Mouse (Mus musculus): ENCODE data around the gene Wbp1. TPM values are rescaled to one million over a fixed set of nuclear protein-coding genes. Genes with fewer than 3 reads are reported as not detected.
A peak's percentile ranks its signal among the peaks of the same experiment; 100 is the strongest.

Gene Wbp1
- polyA plus RNA-seq, 1 experiment: 79.6 TPM

- Histone ChIP-seq H3K79me2 (ENCODE audit: control insufficient read depth, insufficient read depth) (no peaks in the 10 kb centered on the region), H3ac (ENCODE audit: control insufficient read depth, insufficient read length) (no peak overlapping the region), H3K4me2 (ENCODE audit: low read depth) (no peak overlapping the region), H3K4me3 (no peak overlapping the region), H3K27me3 (ENCODE audit: control insufficient read depth, insufficient read depth, insufficient read length) (peaks cover 29% of the 10 kb centered on the region), H3K36me3 (ENCODE audit: control insufficient read depth, insufficient read depth) (peaks cover 5% of the 10 kb centered on the region)
- TF ChIP-seq POLR2A (IDR thresholded peaks at IDR 0.05; ENCODE audit: insufficient read length, low read depth) (no peak), E2F4 (IDR thresholded peaks at IDR 0.05; ENCODE audit: insufficient read depth) (no peak), MAX (IDR thresholded peaks at IDR 0.05; ENCODE audit: low read depth) (no peak), SRF (IDR thresholded peaks at IDR 0.05; ENCODE audit: control insufficient read depth, insufficient read length, low read depth) (no peak), TCF12 (IDR thresholded peaks at IDR 0.05; ENCODE audit: insufficient read depth, poor library complexity, severe bottlenecking) (no peak)
These were observed 36.9 kb downstream of the Wbp1 start for GRCm38 (mm10) chr6:83084477-83084876.

- Histone ChIP-seq H3K4me2 (ENCODE audit: low read depth) (no peak overlapping the region), H3K27me3 (ENCODE audit: control insufficient read depth, insufficient read depth, insufficient read length) (peaks cover 22% of the 10 kb centered on the region), H3K36me3 (ENCODE audit: control insufficient read depth, insufficient read depth) (peaks cover 5% of the 10 kb centered on the region), H3ac (ENCODE audit: control insufficient read depth, insufficient read length) (no peak overlapping the region), H3K4me3 (no peak overlapping the region), H3K79me2 (ENCODE audit: control insufficient read depth, insufficient read depth) (no peaks in the 10 kb centered on the region)
- TF ChIP-seq SRF (IDR thresholded peaks at IDR 0.05; ENCODE audit: control insufficient read depth, insufficient read length, low read depth) (no peak), TCF3 (IDR thresholded peaks at IDR 0.05; ENCODE audit: insufficient read length, low read depth) (no peak), POLR2AphosphoS2 (IDR thresholded peaks at IDR 0.05; ENCODE audit: insufficient read length, low read depth) (no peak), MYOG (IDR thresholded peaks at IDR 0.05; ENCODE audit: control insufficient read depth in 1 of 3, insufficient read depth in 1 of 3, insufficient read length in 2 of 3, low read depth in 2 of 3) (no peak), TCF12 (IDR thresholded peaks at IDR 0.05; ENCODE audit: insufficient read depth, poor library complexity, severe bottlenecking) (no peak), USF1 (IDR thresholded peaks at IDR 0.05; ENCODE audit: low read depth) (no peak), CEBPB (IDR thresholded peaks at IDR 0.05; ENCODE audit: insufficient read depth, poor library complexity, severe bottlenecking) (no peak)
These were observed 37.9 kb downstream of the Wbp1 start for GRCm38 (mm10) chr6:83083497-83083896.

GRCm38 (mm10) chr6:83080210-83080609 is 41.1 kb downstream of the Wbp1 start:
- no peak overlapping the region for H3K4me2 ChIP-seq (ENCODE audit: low read depth)
- no peaks in the 10 kb centered on the region for H3K79me2 ChIP-seq (ENCODE audit: control insufficient read depth, insufficient read depth)
- peaks cover 4% of the 10 kb centered on the region for H3K27me3 ChIP-seq (ENCODE audit: control insufficient read depth, insufficient read depth, insufficient read length)

GRCm38 (mm10) chr6:83078324-83078858 is 43.0 kb downstream of the Wbp1 start:
- Histone ChIP-seq H3K4me3 (peak overlapping the region; percentile 93), H3K36me3 (ENCODE audit: control insufficient read depth, insufficient read depth) (peaks cover 5% of the 10 kb centered on the region), H3K4me2 (ENCODE audit: low read depth) (peak overlapping the region; percentile 80), H3K27me3 (ENCODE audit: control insufficient read depth, insufficient read depth, insufficient read length) (peaks cover 4% of the 10 kb centered on the region), H3ac (ENCODE audit: control insufficient read depth, insufficient read length) (peak overlapping the region; percentile 32), H3K79me2 (ENCODE audit: control insufficient read depth, insufficient read depth) (no peaks in the 10 kb centered on the region)
- TF ChIP-seq MAX (IDR thresholded peaks at IDR 0.05; ENCODE audit: low read depth) (no peak), USF1 (IDR thresholded peaks at IDR 0.05; ENCODE audit: low read depth) (no peak), MYOG (IDR thresholded peaks at IDR 0.05; ENCODE audit: control insufficient read depth in 1 of 3, insufficient read depth in 1 of 3, insufficient read length in 2 of 3, low read depth in 2 of 3) (no peak), POLR2AphosphoS2 (IDR thresholded peaks at IDR 0.05; ENCODE audit: insufficient read length, low read depth) (no peak), MYOD1 (IDR thresholded peaks at IDR 0.05; ENCODE audit: control insufficient read depth in 1 of 3, insufficient read length in 2 of 3, low read depth in 2 of 3) (no peak), TCF12 (IDR thresholded peaks at IDR 0.05; ENCODE audit: insufficient read depth, poor library complexity, severe bottlenecking) (no peak), REST (IDR thresholded peaks at IDR 0.05; ENCODE audit: insufficient read depth, insufficient read length) (no peak), E2F4 (IDR thresholded peaks at IDR 0.05; ENCODE audit: insufficient read depth) (no peak), POLR2A (IDR thresholded peaks at IDR 0.05; ENCODE audit: insufficient read length, low read depth) (peak; percentile 57)

More at GRCm38 (mm10) chr6:83080210-83080609, 41.1 kb downstream of the Wbp1 start:
- Histone ChIP-seq H3K36me3 (ENCODE audit: control insufficient read depth, insufficient read depth) (peaks cover 5% of the 10 kb centered on the region), H3K4me3 (no peak overlapping the region), H3ac (ENCODE audit: control insufficient read depth, insufficient read length) (no peak overlapping the region)
- TF ChIP-seq E2F4 (IDR thresholded peaks at IDR 0.05; ENCODE audit: insufficient read depth) (no peak), CEBPB (IDR thresholded peaks at IDR 0.05; ENCODE audit: insufficient read depth, poor library complexity, severe bottlenecking) (no peak), MYOG (IDR thresholded peaks at IDR 0.05; ENCODE audit: control insufficient read depth in 1 of 3, insufficient read depth in 1 of 3, insufficient read length in 2 of 3, low read depth in 2 of 3) (no peak), SRF (IDR thresholded peaks at IDR 0.05; ENCODE audit: control insufficient read depth, insufficient read length, low read depth) (no peak), POLR2A (IDR thresholded peaks at IDR 0.05; ENCODE audit: insufficient read length, low read depth) (no peak), MAX (IDR thresholded peaks at IDR 0.05; ENCODE audit: low read depth) (no peak), MYOD1 (IDR thresholded peaks at IDR 0.05; ENCODE audit: control insufficient read depth in 1 of 3, insufficient read length in 2 of 3, low read depth in 2 of 3) (no peak), POLR2AphosphoS2 (IDR thresholded peaks at IDR 0.05; ENCODE audit: insufficient read length, low read depth) (no peak)

- H3ac ChIP-seq (ENCODE audit: control insufficient read depth, insufficient read length): peak within 1 kb of the TSS; percentile 32
- TF ChIP-seq POLR2A (IDR thresholded peaks at IDR 0.05; ENCODE audit: insufficient read length, low read depth): no peak
- no peak for TF ChIP-seq SRF (IDR thresholded peaks at IDR 0.05; ENCODE audit: control insufficient read depth, insufficient read length, low read depth)
- no peak for TF ChIP-seq TCF3 (IDR thresholded peaks at IDR 0.05; ENCODE audit: insufficient read length, low read depth)
- no peak for TF ChIP-seq POLR2AphosphoS2 (IDR thresholded peaks at IDR 0.05; ENCODE audit: insufficient read length, low read depth)
- TF ChIP-seq MYOG (IDR thresholded peaks at IDR 0.05; ENCODE audit: control insufficient read depth in 1 of 3, insufficient read depth in 1 of 3, insufficient read length in 2 of 3, low read depth in 2 of 3): no peak
- TF ChIP-seq E2F4 (IDR thresholded peaks at IDR 0.05; ENCODE audit: insufficient read depth): no peak
- no peak for TF ChIP-seq CEBPB (IDR thresholded peaks at IDR 0.05; ENCODE audit: insufficient read depth, poor library complexity, severe bottlenecking)
- no peak for TF ChIP-seq TCF12 (IDR thresholded peaks at IDR 0.05; ENCODE audit: insufficient read depth, poor library complexity, severe bottlenecking)
- H3K79me2 ChIP-seq (ENCODE audit: control insufficient read depth, insufficient read depth): no peaks in the 10 kb centered on the region
- H3K27me3 ChIP-seq (ENCODE audit: control insufficient read depth, insufficient read depth, insufficient read length): peaks cover 6% of the 10 kb centered on the region
- H3K36me3 ChIP-seq (ENCODE audit: control insufficient read depth, insufficient read depth): peaks cover 5% of the 10 kb centered on the region
- H3K4me2 ChIP-seq (ENCODE audit: low read depth): peak within 1 kb of the TSS; percentile 80
- peak within 1 kb of the TSS; percentile 93 for H3K4me3 ChIP-seq
These were observed 43.6 kb downstream of the Wbp1 start, which contains the start of gene Pcgf1 for GRCm38 (mm10) chr6:83077630-83078323. Gene Pcgf1, plus strand, starts transcription at chr6:83077869.
